Mouse (Mus musculus) thymus, postnatal 36 days (tissue): ENCODE data around the gene Cd82.

Source experiments
- DNase-seq, 2 experiments: peaks; one replicate each; pipeline ENCODE4 v3.0.0; 2022; ENCODE audit warnings: mixed read lengths in 2 of 2

The Cd82 gene

GRCm38 (mm10) chr2:93461869-93462714 is 848 bp downstream of the Cd82 start:
- DNase-seq, result peak; percentile 98 to 99

GRCm38 (mm10) chr2:93460786-93461469 is 2.0 kb downstream of the Cd82 start:
- no peak for DNase-seq

- peak in 1 of 2 experiments; percentile 38 for DNase-seq
These were observed 3.6 kb downstream of the Cd82 start for GRCm38 (mm10) chr2:93459208-93459920.

DNA sequence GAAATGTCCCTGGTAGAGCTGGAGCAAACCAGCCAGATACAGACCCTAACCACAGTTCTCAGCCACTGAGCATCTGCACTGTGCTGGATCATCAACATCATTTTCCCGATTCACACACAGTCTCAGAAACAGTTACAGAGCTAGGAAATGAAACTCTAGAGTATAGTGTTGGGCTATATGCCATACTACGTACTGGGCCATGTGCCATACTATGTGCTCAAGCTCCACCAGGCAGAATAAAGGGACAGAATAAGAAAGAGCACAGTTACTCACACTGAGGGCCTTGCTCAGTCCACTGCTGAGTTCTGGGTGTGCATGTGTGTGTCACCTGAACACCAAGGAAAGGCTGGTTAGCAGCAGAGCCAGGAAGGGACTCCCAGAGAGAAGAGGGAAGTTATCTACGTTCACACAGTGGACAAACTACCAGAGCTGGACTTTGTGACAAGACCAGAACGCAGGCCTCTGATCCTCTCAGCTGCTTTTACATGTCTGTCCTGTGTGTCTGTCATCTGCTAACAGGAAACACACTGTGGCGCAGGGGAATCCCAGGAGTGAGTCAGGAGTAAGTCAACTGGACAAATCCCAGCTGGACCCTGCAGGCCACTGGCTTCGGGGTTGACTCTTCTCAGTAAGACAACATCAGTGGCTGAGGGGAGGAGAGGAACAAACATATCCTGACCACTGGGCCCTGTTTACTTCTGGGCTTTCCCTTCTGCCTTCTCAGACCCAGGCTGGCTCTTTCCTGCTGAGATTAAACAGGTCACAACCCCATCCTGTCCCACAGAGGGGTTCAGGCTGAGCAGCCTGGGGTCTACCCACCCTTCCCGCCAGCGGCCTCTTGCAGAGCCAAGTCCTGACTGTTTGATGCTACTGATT is 4.4 kb downstream of the Cd82 start:
- DNase-seq, result peak; percentile 39 to 63

DNA sequence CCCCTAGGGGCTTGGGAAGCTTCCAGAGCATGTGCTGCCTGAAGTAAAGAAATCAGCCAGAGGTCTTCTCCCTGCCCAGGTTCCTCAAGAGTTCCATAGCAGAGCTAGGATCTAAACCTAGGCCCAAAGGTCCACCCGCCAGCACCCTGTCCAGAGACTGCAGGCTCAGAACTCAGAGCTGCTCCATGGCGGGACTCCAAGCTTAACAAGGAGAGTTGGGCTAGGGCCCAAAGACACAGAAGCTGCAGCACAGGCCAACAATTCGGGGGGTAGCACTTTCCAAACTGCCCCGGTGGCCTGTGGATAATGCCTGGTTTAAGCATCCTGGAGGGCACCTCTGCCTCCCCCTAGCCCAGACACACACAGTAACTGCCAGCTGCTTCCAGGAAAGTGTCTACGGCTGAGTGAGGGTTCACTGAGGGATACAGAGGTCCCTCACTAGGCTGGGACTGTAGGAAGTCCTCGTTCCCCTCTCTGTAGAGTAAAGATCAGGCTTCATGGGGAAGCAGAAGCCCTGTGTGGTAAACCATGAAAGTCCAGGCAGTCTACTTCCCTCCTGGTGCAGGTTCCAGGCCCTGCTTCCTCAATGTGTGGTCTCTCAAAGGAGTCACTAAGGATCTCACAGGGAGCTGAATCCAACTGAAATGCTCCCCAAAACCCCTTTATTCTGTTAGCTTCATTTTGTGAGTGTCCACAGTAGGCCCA is 5.4 kb downstream of the Cd82 start:
- DNase-seq, result no peak

DNA sequence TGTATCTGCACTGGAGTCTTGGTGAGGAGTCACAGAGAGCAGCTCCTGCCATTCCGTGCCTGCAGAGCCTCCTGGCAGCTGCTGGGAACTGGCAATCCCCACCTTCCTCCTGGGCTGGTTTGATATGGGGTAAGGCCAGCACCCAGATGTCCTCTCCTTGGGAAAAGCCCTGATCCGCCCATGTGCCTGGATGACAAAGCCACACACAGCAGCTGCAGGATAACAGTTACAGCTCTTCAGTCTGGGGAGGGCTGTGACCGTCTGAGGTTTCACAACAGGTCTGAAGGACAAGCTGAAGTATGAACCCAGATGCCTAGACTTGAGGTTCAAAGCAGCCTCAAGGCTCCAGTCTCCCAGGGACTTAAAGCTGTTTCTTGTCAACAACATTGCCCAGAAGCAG is 6.8 kb downstream of the Cd82 start:
- DNase-seq, result no peak

GRCm38 (mm10) chr2:93454817-93455591 is 7.9 kb downstream of the Cd82 start:
- DNase-seq, result peak; percentile 22 to 41

DNA sequence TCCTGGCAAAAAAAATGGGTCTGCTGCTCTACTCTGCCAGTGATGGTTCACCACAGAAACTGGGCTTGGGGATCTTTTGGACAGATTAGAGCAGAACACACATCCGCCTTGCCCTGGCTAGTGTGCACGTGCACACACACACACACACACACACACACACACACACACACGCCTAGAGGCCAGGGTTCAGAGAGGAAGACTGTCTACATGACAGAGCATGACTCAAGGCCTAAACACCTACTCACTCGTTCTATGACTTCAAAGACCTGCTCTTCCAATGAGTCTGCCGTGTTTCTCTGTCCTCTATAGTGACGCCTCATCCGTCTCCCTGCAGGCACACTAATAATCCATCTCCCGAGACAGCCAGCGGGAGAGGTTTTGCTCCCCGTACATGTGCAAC is 8.6 kb downstream of the Cd82 start:
- peak in 1 of 2 experiments; percentile 30 for DNase-seq

- DNase-seq, result no peak
These were observed 9.9 kb downstream of the Cd82 start for GRCm38 (mm10) chr2:93453046-93453445.

GRCm38 (mm10) chr2:93452506-93452905 is 10.4 kb downstream of the Cd82 start:
- DNase-seq, result no peak

DNA sequence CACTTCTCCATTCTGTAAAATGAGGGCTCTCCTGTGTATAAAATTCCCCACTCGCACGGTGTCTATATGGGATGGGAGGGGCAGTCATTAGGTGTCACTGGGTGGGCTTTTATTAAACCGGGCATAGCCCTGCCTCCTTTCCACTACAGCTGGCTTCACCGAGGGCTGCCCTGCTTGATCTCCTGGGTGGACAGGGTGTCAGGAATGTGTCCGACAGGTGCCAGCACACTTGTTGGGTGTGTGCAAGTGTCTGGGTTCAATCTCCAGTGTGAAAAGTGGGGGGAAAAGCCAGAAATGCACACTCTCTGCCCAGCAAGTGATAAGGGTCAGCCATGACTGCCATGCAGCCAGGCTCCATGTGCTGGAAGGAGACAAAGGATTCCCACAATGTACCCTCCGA is 10.9 kb downstream of the Cd82 start:
- no peak for DNase-seq

GRCm38 (mm10) chr2:93451219-93451938 is 11.6 kb downstream of the Cd82 start:
- DNase-seq, result no peak

DNA sequence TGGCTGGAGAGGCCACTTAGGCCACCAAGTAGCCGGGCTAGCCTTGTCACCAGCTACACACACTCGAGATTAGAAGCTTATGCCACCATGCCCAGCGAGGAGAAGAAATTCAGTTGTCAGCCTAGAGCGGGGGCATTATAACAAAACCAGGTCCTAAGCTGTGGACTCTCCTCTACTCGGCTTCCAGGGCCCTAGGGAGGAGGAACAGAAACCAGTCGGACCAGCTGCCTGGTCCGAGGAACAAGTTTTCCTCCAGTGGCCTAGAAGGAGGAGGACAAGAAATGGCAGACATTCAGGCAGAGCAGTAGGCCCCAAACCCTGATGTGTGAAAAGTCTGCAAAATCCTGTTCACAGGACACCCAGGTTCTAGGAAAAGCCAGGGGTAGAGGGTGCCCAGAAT is 12.2 kb downstream of the Cd82 start:
- no peak for DNase-seq

DNA sequence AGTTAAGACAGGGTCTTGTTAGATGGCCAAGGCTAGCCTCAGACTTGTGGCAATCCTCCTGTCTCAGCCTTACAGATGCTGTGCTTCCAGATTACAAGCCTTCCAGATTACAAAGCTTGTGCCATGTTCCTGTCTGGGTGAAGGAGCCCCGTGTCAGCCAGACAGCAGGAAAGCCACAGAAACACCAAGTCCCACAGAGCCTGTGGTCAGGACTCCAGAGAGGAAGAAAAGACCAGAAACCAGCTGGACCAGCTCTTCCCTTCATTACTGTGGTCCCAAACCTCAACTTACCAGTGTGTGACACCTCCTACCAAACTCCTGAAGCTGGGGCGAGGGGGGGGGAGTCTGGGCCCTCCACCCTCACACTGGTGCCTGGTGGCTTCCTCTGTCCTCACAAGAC is 13.3 kb downstream of the Cd82 start:
- DNase-seq, result no peak

- no peak for DNase-seq
These were observed 14.2 kb downstream of the Cd82 start for GRCm38 (mm10) chr2:93448774-93449173.

GRCm38 (mm10) chr2:93447500-93448249 is 15.3 kb downstream of the Cd82 start:
- DNase-seq, result no peak

- no peak for DNase-seq
These were observed 16.2 kb downstream of the Cd82 start for GRCm38 (mm10) chr2:93446606-93447353.

GRCm38 (mm10) chr2:93445237-93445651 is 17.7 kb downstream of the Cd82 start:
- DNase-seq, result no peak

- DNase-seq, result no peak
These were observed 18.7 kb downstream of the Cd82 start for GRCm38 (mm10) chr2:93444280-93444679.
